8 mouse cellular contexts compared by ENCODE assay signal in genomic region chr17:84144762-84145599, GRCm38 (mm10). TPM values are rescaled to one million over a fixed set of nuclear protein-coding genes. Genes with fewer than 3 reads are reported as not detected.
DNase-seq lines count a peak whose midpoint lies in the region; ATAC-seq and TF ChIP-seq lines count a peak whose summit lies in the region.
"Had no signal": no experiment of that assay in that cellular context is flagged by ENCODE, and none has a peak within 500 bp of the region (broad histone marks: within the 10 kb centered on the region; RNA-seq: fewer than 3 reads in every experiment).

No protein-coding gene starts in this region.

- H3K36me3 ChIP-seq in kidney, adult 2 months (ENCODE audit: control insufficient read depth, insufficient read depth, low read length), result no peaks in the 10 kb centered on the region
- no peaks in the 10 kb centered on the region for H3K36me3 ChIP-seq in kidney, embryonic 14.5 days (ENCODE audit: control insufficient read depth, insufficient read depth, low read length)
- peaks cover 0 to 42% of the 10 kb centered on the region in 2 experiments; a peak in 2 of 4 replicates for H3K36me3 ChIP-seq in MEL (ENCODE audit: control insufficient read depth in 1 of 2, insufficient read depth in 2 of 2, low read length in 2 of 2)
- no peaks in the 10 kb centered on the region for H3K36me3 ChIP-seq in liver, embryonic 11.5 days (ENCODE audit: control insufficient read depth, insufficient read depth, low read length)

- TF ChIP-seq RAD21 in MEL (IDR thresholded peaks at IDR 0.05; ENCODE audit: low read depth, low read length), result no peak

- peaks cover 11% of the 10 kb centered on the region for H3K79me2 ChIP-seq in MEL (ENCODE audit: control insufficient read depth, insufficient read depth, low read length, poor library complexity)

- no peak for TF ChIP-seq CTCF in kidney, adult 2 months (conservative IDR thresholded peaks at IDR 0.05; ENCODE audit: insufficient read depth, insufficient read length, low read depth, low read length)
- no peak for TF ChIP-seq CTCF in MEL (IDR thresholded peaks at IDR 0.05 in 2 of 3, conservative IDR thresholded peaks at IDR 0.05 in 1 of 3; ENCODE audit: control insufficient read depth in 1 of 3, insufficient read depth in 1 of 3, low read depth in 2 of 3, low read length in 3 of 3, poor library complexity in 1 of 3, severe bottlenecking in 1 of 3)

- no peak overlapping the region for H3K9ac ChIP-seq in kidney, embryonic 14.5 days (ENCODE audit: low read depth, low read length)
- peak overlapping the region; percentile 77 for H3K9ac ChIP-seq in MEL (ENCODE audit: control insufficient read depth, low read depth, low read length, poor library complexity, severe bottlenecking)
- peak overlapping the region; percentile 68 for H3K9ac ChIP-seq in liver, embryonic 11.5 days (ENCODE audit: low read depth, low read length)

- no peak for TF ChIP-seq EP300 in MEL (IDR thresholded peaks at IDR 0.05; ENCODE audit: low read depth in 1 of 2, low read length in 2 of 2)

- H3K4me2 ChIP-seq in kidney, embryonic 14.5 days (replicated peaks; ENCODE audit: low read depth, low read length), result no peak overlapping the region
- peak overlapping the region; percentile 74 for H3K4me2 ChIP-seq in liver, embryonic 11.5 days

- no peaks in the 10 kb centered on the region for H3K9me3 ChIP-seq in kidney, embryonic 14.5 days (ENCODE audit: control insufficient read depth, low read length)
- no peaks in the 10 kb centered on the region for H3K9me3 ChIP-seq in MEL (replicated peaks; ENCODE audit: insufficient read depth, low read length)
- no peaks in the 10 kb centered on the region for H3K9me3 ChIP-seq in liver, embryonic 11.5 days (ENCODE audit: control insufficient read depth, low read length)

- no peak for ATAC-seq in kidney, embryonic 14.5 days (ENCODE audit: low FRiP score, low TSS enrichment)
- no peak for ATAC-seq in liver, embryonic 11.5 days (replicated peaks; ENCODE audit: low FRiP score)

- no peak for DNase-seq in kidney, adult 2 months
- DNase-seq in CD4-positive helper T cell, adult 2 months (ENCODE audit: low read depth, low spot score), result peak; percentile 51
- no peak for DNase-seq in MEL (ENCODE audit: low read depth, low spot score)
- no peak for DNase-seq in liver, embryonic 11.5 days (ENCODE audit: low spot score)
- no peak for DNase-seq in embryo, embryonic 9.5 days (ENCODE audit: extremely low spot score)
- DNase-seq in left cerebral cortex, adult 9 months (ENCODE audit: low spot score in 2 of 2), result no peak
- DNase-seq: cerebellum, postnatal 10 days had no signal

- H3K4me3 ChIP-seq in kidney, adult 2 months (ENCODE audit: insufficient read depth, low read depth, low read length), result no peak overlapping the region
- H3K4me3 ChIP-seq in kidney, embryonic 14.5 days (ENCODE audit: low read length), result no peak overlapping the region
- H3K4me3 ChIP-seq in MEL (ENCODE audit: control insufficient read depth in 1 of 2, insufficient read depth in 1 of 2, low read depth in 2 of 2, low read length in 2 of 2), result peak overlapping the region; percentile 15 to 57; a peak in 3 of 4 replicates
- no peak overlapping the region for H3K4me3 ChIP-seq in liver, embryonic 11.5 days (ENCODE audit: low read depth, low read length)

- H3K27me3 ChIP-seq in kidney, adult 2 months (replicated peaks; ENCODE audit: control insufficient read depth, insufficient read depth, low read length), result no peaks in the 10 kb centered on the region
- no peaks in the 10 kb centered on the region for H3K27me3 ChIP-seq in kidney, embryonic 14.5 days (ENCODE audit: control insufficient read depth, insufficient read depth, low read length)
- H3K27me3 ChIP-seq in MEL (ENCODE audit: control insufficient read depth in 1 of 2, insufficient read depth in 2 of 2, low read length in 2 of 2), result no peaks in the 10 kb centered on the region
- no peaks in the 10 kb centered on the region for H3K27me3 ChIP-seq in liver, embryonic 11.5 days (replicated peaks; ENCODE audit: control insufficient read depth, insufficient read depth, low read length)

- H3K4me1 ChIP-seq in kidney, adult 2 months (ENCODE audit: control insufficient read depth, insufficient read depth, low read length), result peaks cover 47% of the 10 kb centered on the region
- peaks cover 61% of the 10 kb centered on the region for H3K4me1 ChIP-seq in kidney, embryonic 14.5 days (ENCODE audit: control insufficient read depth, insufficient read depth, low read length)
- peaks cover 21 to 67% of the 10 kb centered on the region in 2 experiments for H3K4me1 ChIP-seq in MEL (ENCODE audit: control insufficient read depth in 1 of 2, insufficient read depth in 2 of 2, low read length in 2 of 2)
- H3K4me1 ChIP-seq in liver, embryonic 11.5 days (replicated peaks; ENCODE audit: control insufficient read depth, insufficient read depth, low read length), result peaks cover 94% of the 10 kb centered on the region

- H3K27ac ChIP-seq in kidney, adult 2 months (ENCODE audit: insufficient read depth, low read depth, low read length), result peak overlapping the region; percentile 89
- H3K27ac ChIP-seq in kidney, embryonic 14.5 days (ENCODE audit: low read depth, low read length), result no peak overlapping the region
- peak overlapping the region; percentile 99 for H3K27ac ChIP-seq in MEL (ENCODE audit: control insufficient read depth, low read depth, low read length)
- H3K27ac ChIP-seq in liver, embryonic 11.5 days (ENCODE audit: low read depth, low read length), result peak overlapping the region; percentile 99

- TF ChIP-seq POLR2A in kidney, adult 2 months (IDR thresholded peaks at IDR 0.05; ENCODE audit: low read depth, low read length), result no peak
- TF ChIP-seq POLR2A in MEL (IDR thresholded peaks at IDR 0.05; ENCODE audit: control insufficient read depth in 1 of 2, insufficient read depth in 1 of 2, low read depth in 1 of 2, low read length in 2 of 2, poor library complexity in 1 of 2), result no peak

- WGBS in kidney, adult 2 months, result 91% methylated on average over 5 of the region's 5 CpGs
- WGBS in kidney, embryonic 14.5 days, result 86% methylated on average over 5 of the region's 5 CpGs
- 47% methylated on average over 5 of the region's 5 CpGs for WGBS in liver, embryonic 11.5 days

TF ChIP-seq in MEL, 35 proteins besides CTCF, POLR2A, EP300 and RAD21:
- TF ChIP-seq USF1 (IDR thresholded peaks at IDR 0.05; ENCODE audit: low read depth, low read length) (peak; percentile 70), GATA1 (IDR thresholded peaks at IDR 0.05; ENCODE audit: low read depth, low read length) (peak; percentile 55), CHD2 (IDR thresholded peaks at IDR 0.05; ENCODE audit: low read length) (no peak), MXI1 (IDR thresholded peaks at IDR 0.05; ENCODE audit: low read depth, low read length) (peak; percentile 28; the same call in 1 of the 2 replicates), MAX (IDR thresholded peaks at IDR 0.05; ENCODE audit: low read length) (peak; percentile 57)

RNA-seq across cellular contexts. Expression of gene Zfp36l2, which starts 42.8 kb away (rescaled TPM):
- polyA plus RNA-seq in kidney, adult 2 months (2012; rRNA removed), result 34.3 and 45.8 TPM in 2 replicates
- polyA plus RNA-seq in kidney, embryonic 14.5 days (2014; fragmentation: Nextera tagmentation; extraction: Ambion mirVana), result 22.5 and 24.3 TPM in 2 replicates
- total RNA-seq in MEL (2012; rRNA removed), result 93.6 and 98.4 TPM in 2 replicates
- 100 to 1,000 TPM in 1 of 2 experiments, 10 to 100 TPM in 1; 68.5 to 174 TPM for polyA plus RNA-seq in MEL (2012; ENCODE audit: insufficient read depth in 1 of 2, insufficient read length in 2 of 2, low read depth in 1 of 2, low replicate concordance in 2 of 2, missing spikeins in 1 of 2)
- 24.7 and 26.7 TPM in 2 replicates for polyA plus RNA-seq in liver, embryonic 11.5 days (2014; fragmentation: Nextera tagmentation; extraction: Ambion mirVana)

Comparison
In these comparisons a context has a peak if more than half of its experiments do, and no peak if none do; other contexts are left out.
1. H3K4me3 ChIP-seq: peak in MEL (2 of 2); none in kidney, adult 2 months (single experiment), kidney, embryonic 14.5 days (single experiment) and liver, embryonic 11.5 days (single experiment).